Mouse (Mus musculus): ENCODE measurements around the gene Akap7.

Gene Akap7

GRCm38 (mm10) chr10:25126035-25126434 lies 181.6 kb downstream of the Akap7 start:
- no peak for DNase-seq (ENCODE audit: low spot score)

- no peak for DNase-seq (ENCODE audit: low spot score)
These were observed 186.7 kb downstream of the Akap7 start for GRCm38 (mm10) chr10:25120871-25121554.

Data from testis, postnatal 14 days (tissue).